8 mouse cellular contexts compared by ENCODE assay signal in the genomic region with DNA sequence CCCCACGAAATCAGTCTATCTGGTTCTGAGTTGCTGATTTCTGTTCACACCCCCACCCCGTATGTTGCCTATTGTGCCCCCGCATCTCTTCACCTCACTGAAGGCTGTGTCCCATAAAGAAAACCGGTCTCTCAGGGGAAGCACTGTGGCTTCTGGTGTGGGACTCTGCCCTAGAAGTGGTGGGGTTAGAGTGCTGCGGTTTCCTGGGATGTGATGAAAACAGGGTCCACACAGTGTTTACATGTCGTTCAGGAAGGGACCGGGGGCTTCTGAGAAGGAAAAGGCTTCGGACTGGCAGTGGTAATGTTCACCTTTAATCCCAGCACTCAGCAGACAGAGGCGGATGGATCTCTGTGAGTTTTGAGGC.
DNase-seq lines count a peak whose midpoint lies in the region; ATAC-seq lines count a peak whose summit lies in the region.

No protein-coding gene starts in this region.

- H3K9ac ChIP-seq in heart, embryonic 15.5 days = no peak overlapping the region
- peak overlapping the region; percentile 2; the same call in 1 of the 2 replicates for H3K9ac ChIP-seq in forebrain, embryonic 14.5 days (ENCODE audit: low read length)

- no peak overlapping the region for H3K4me3 ChIP-seq in heart, embryonic 15.5 days
- H3K4me3 ChIP-seq in forebrain, embryonic 14.5 days (ENCODE audit: low read depth, low read length) = no peak overlapping the region
- peak overlapping the region; percentile 62 for H3K4me3 ChIP-seq in megakaryocyte, embryonic 14.5 days (replicated peaks)

- no peaks in the 10 kb centered on the region for H3K27me3 ChIP-seq in heart, embryonic 15.5 days
- no peaks in the 10 kb centered on the region for H3K27me3 ChIP-seq in forebrain, embryonic 14.5 days (replicated peaks; ENCODE audit: control insufficient read depth, insufficient read depth, low read length)
- peaks cover 12% of the 10 kb centered on the region for H3K27me3 ChIP-seq in megakaryocyte, embryonic 14.5 days (replicated peaks)

- H3K4me2 ChIP-seq in heart, embryonic 15.5 days = peak overlapping the region; percentile 48
- no peak overlapping the region for H3K4me2 ChIP-seq in forebrain, embryonic 14.5 days (ENCODE audit: low read length)

- no peak for DNase-seq in heart, postnatal 10 days
- DNase-seq in brain, adult 2 months (ENCODE audit: low read depth, low spot score) = peak; percentile 4
- DNase-seq in forebrain, embryonic 14.5 days (ENCODE audit: low spot score) = no peak
- DNase-seq in right cerebral cortex, postnatal 4 days = no peak
- DNase-seq in left cerebral cortex, postnatal 14 days (ENCODE audit: low spot score in 2 of 2) = no peak
- DNase-seq in adrenal gland, postnatal 14 days = no peak

- H3K36me3 ChIP-seq in heart, embryonic 15.5 days = no peaks in the 10 kb centered on the region
- no peaks in the 10 kb centered on the region for H3K36me3 ChIP-seq in forebrain, embryonic 14.5 days (ENCODE audit: control insufficient read depth, insufficient read depth, low read length)
- no peaks in the 10 kb centered on the region for H3K36me3 ChIP-seq in megakaryocyte, embryonic 14.5 days (replicated peaks; ENCODE audit: low read length)

- H3K27ac ChIP-seq in heart, embryonic 15.5 days = peak overlapping the region; percentile 43
- peak overlapping the region; percentile 84 for H3K27ac ChIP-seq in forebrain, embryonic 14.5 days (ENCODE audit: low read depth, low read length)

- intact Hi-C loops in heart, postnatal 10 days (cut with DNase I) = no loop called here
- intact Hi-C loops in left cerebral cortex, postnatal 14 days (cut with DNase I) = no loop called here

- no peaks in the 10 kb centered on the region for H3K9me3 ChIP-seq in heart, embryonic 15.5 days (replicated peaks)
- no peaks in the 10 kb centered on the region for H3K9me3 ChIP-seq in forebrain, embryonic 14.5 days (replicated peaks; ENCODE audit: control insufficient read depth, low read length)
- H3K9me3 ChIP-seq in megakaryocyte, embryonic 14.5 days = no peaks in the 10 kb centered on the region

- 0 out of 2 replicates have a peak, but pooled peaks have one; percentile 9 for ATAC-seq in heart, embryonic 15.5 days (replicated peaks; ENCODE audit: insufficient number of reproducible peaks, insufficient read depth, low FRiP score, low read depth)
- peak; percentile 54 for ATAC-seq in forebrain, embryonic 14.5 days

- peaks cover 11% of the 10 kb centered on the region for H3K4me1 ChIP-seq in heart, embryonic 15.5 days (replicated peaks)
- H3K4me1 ChIP-seq in forebrain, embryonic 14.5 days (ENCODE audit: control insufficient read depth, insufficient read depth, low read length) = peaks cover 9% of the 10 kb centered on the region
- peaks cover 7% of the 10 kb centered on the region for H3K4me1 ChIP-seq in megakaryocyte, embryonic 14.5 days

- 39% methylated on average over 9 of the region's 9 CpGs for WGBS in heart, embryonic 15.5 days
- 57% methylated on average over 9 of the region's 9 CpGs for whole genome bisulfite sequencing in forebrain, embryonic 14.5 days
